Mouse (Mus musculus) left cerebral cortex, adult 9 months (tissue): ENCODE measurements around the gene Ssmem1.

Experiments used
- DNase-seq, 2 experiments: peaks; one replicate each; pipeline ENCODE4 v3.0.0; 2022; ENCODE audit warnings: low spot score in 2 of 2

Ssmem1 gene

GRCm38 (mm10) chr6:30552628-30553027, 43.0 kb downstream of the Ssmem1 start:
- no peak for DNase-seq

- DNase-seq, result no peak
Observed at GRCm38 (mm10) chr6:30553381-30554010, 43.8 kb downstream of the Ssmem1 start.

GRCm38 (mm10) chr6:30554092-30554491, 44.4 kb downstream of the Ssmem1 start:
- DNase-seq, result no peak

DNA sequence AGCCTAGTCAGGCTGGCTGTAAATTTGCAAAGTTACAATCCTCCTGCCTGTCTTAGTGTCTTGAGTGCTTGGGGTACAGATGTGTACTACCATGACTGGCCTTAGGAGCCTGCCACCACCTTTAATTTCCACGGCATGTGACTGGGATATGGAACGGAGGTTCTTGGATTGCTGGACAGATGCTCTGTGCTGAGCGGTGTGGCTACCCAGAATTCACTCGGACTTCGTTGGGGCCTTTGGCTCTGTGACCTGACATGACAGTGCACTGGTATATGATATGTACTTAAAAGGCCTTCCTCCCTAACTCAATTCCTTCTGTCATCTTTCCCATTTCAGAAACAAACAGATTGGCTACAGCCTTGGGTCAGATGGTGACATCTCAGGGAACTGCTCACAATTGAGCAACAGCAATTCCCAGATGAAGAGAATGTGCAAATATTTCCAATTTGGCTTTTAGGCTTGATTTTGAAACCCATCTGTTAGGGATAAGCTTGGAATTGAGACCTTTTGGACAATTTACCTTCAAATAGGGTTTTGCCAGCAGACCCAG, 45.0 kb downstream of the Ssmem1 start:
- no peak for DNase-seq

GRCm38 (mm10) chr6:30556080-30556479, 46.4 kb downstream of the Ssmem1 start:
- DNase-seq, result no peak

DNA sequence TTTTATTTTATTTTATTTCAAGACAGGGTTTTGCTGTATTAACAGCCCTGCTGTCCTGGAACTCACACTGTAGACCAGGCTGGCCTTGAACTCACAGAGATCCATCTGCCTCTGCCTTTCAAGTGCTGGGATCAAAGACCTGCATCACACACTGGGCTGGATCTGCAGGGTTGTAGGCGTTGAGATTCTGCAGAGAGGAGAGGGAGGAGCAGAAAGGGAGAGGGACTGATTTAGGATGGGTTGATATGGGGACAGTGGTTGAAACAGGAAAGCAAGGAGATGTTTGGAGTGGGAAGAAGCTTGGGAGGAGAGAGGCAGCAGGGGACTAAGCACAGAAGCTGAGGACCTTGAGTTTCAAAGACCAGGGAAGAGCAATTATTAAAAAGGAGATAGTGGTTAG, 50.1 kb downstream of the Ssmem1 start:
- no peak for DNase-seq

DNA sequence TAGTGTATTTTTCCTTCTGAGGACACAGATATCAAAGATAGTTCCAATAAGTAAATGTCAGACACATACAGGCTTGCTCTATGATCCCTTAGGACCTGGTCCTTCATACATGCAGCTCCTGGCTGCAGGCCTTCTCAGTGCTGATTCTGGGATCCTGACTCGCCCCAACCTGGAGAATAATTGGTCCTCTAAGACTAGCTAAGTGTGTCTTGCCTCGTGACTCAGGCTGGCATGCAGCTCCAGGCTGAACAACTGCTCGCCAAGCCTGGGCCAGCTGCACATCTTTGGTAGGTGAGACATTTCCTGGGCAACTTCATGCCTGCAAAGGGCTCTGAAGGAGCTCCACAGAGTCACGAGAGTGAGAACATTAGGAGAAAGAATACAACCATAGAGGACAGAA, 52.5 kb downstream of the Ssmem1 start:
- DNase-seq, result no peak

GRCm38 (mm10) chr6:30563575-30563974, 53.9 kb downstream of the Ssmem1 start:
- DNase-seq, result no peak

GRCm38 (mm10) chr6:30564051-30564450, 54.4 kb downstream of the Ssmem1 start:
- DNase-seq, result no peak

DNA sequence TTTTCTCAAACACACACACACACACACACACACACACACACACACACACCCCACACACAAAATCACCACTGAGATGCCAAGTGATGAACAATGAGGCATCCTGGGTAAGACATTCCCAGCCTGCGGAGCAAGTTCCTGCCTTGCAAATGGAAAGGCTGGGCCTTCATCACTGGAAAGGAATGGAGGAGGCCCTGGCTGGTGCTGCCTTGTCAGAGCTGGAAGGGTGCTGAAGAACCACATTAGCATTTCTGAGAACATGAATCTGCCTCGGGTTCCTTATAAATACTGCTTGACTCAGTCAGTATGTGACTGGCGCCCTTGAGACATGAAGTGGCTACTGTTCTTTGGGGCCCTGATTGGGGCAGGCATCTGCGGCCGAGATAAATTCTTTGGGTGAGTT, 58.4 kb downstream of the Ssmem1 start, which contains the start of gene Cpa4:
TSS of gene Cpa4 (plus strand) at position 301 of the 400 bp plus-strand sequence.
- no peak for DNase-seq

DNA sequence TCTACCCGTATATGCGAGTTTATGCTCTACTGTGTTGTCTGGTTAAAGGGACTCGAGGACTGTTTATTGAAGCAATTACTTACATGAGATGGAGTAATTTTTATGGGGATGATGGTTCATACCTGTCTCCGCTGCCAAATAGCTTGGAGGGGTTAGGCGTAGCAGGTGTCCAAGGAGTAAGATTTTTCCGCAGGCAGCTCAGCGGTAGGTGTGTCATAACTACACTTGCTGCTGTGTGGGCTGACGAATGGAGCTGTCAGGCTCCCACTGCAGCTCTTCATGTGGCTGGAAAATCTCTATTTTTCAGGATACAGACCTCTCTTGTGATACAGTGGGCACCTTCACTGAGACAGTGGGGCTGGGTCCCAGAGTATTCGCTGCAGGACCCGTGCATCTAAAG, 59.7 kb downstream of the Ssmem1 start:
- DNase-seq, result no peak
